24 mouse cellular contexts compared by ENCODE assay signal in the genomic region with DNA sequence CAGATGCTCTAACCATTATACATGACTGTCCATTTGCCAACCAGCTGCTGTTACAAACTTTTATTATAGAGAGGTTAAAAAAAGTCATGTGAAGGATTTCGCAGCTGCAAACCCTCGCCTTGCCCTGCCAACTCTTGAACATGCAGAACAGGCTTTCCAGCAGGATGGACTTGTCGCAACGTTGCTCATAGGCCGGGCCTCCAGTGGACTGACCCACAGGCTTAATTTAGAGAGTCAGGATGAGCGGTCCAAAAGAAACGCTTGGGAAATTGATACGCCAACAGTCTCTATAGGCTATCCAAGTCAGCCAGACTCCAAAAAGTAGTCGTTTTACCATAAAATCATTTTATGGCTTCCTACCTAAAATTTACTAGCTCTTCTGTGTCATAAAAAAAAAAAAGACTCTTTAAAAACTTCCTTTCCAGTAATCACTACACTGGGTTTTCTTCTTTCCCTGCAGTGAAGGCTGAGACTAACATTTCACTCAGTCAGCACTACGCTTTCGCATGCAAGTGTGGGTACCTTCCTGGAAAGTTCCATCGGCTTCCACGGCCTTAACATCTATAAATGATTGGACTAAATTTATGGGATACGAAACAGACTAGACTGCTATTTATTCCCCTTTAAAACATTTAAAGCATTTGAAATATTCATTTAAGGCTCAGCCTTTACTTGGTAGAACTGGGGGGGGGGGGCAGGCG. TPM values are rescaled to one million over a fixed set of nuclear protein-coding genes. Genes with fewer than 3 reads are reported as not detected.
DNase-seq lines count a peak whose midpoint lies in the region; ATAC-seq and TF ChIP-seq lines count a peak whose summit lies in the region.
"Had no signal": no experiment of that assay in that cellular context is flagged by ENCODE, and none has a peak within 500 bp of the region (broad histone marks: within the 10 kb centered on the region; RNA-seq: fewer than 3 reads in every experiment).

No protein-coding gene starts in this region.

- TF ChIP-seq CTCF in kidney, postnatal 0 days (IDR thresholded peaks at IDR 0.05; ENCODE audit: low read depth): no peak

- DNase-seq in kidney, postnatal 0 days (ENCODE audit: low spot score): peak; percentile 24
- no peak for DNase-seq in kidney, postnatal 25 days
- DNase-seq in limb, embryonic 10.5 days (ENCODE audit: low spot score): no peak
- no peak for DNase-seq in limb, embryonic 14.5 days (ENCODE audit: low spot score)
- no peak for DNase-seq in cerebellum, adult 9-11 months
- DNase-seq: adrenal gland, adult 2 months; adrenal gland, postnatal 14 days; cerebellum, adult 11 months; cerebellum, adult 2 months; cerebellum, postnatal 10 days; cerebellum, postnatal 36 days; embryo, embryonic 11 days; gastrocnemius, postnatal 14 days; heart, adult 2 months had no signal

- no peak overlapping the region for H3K4me3 ChIP-seq in kidney, postnatal 0 days (replicated peaks; ENCODE audit: low read depth, low read length)
- no peak overlapping the region for H3K4me3 ChIP-seq in limb, embryonic 12.5 days (replicated peaks)
- H3K4me3 ChIP-seq in limb, embryonic 10.5 days: no peak overlapping the region
- no peak overlapping the region for H3K4me3 ChIP-seq in limb, embryonic 14.5 days (replicated peaks; ENCODE audit: low read length)
- H3K4me3 ChIP-seq: embryonic facial prominence, embryonic 10.5 days; embryonic facial prominence, embryonic 13.5 days; forebrain, embryonic 10.5 days; forebrain, embryonic 13.5 days; heart, adult 2 months; heart, embryonic 10.5 days; hindbrain, embryonic 12.5 days; hindbrain, embryonic 15.5 days had no signal

- H3K36me3 ChIP-seq in kidney, postnatal 0 days (ENCODE audit: insufficient read depth, low read length): no peaks in the 10 kb centered on the region
- H3K36me3 ChIP-seq in limb, embryonic 12.5 days: no peaks in the 10 kb centered on the region
- H3K36me3 ChIP-seq in limb, embryonic 10.5 days: no peaks in the 10 kb centered on the region
- peaks cover 11% of the 10 kb centered on the region; the same call in 1 of the 2 replicates for H3K36me3 ChIP-seq in limb, embryonic 14.5 days (ENCODE audit: control insufficient read depth, insufficient read depth, low read length)
- H3K36me3 ChIP-seq: embryonic facial prominence, embryonic 10.5 days; heart, embryonic 10.5 days; hindbrain, embryonic 12.5 days; hindbrain, embryonic 15.5 days had no signal

- no peak overlapping the region for H3K9ac ChIP-seq in kidney, postnatal 0 days (ENCODE audit: low read depth, low read length)
- no peak overlapping the region for H3K9ac ChIP-seq in limb, embryonic 12.5 days (replicated peaks)
- no peak overlapping the region for H3K9ac ChIP-seq in limb, embryonic 14.5 days (ENCODE audit: low read depth, low read length, severe bottlenecking)
- H3K9ac ChIP-seq: embryonic facial prominence, embryonic 13.5 days; forebrain, embryonic 13.5 days; hindbrain, embryonic 12.5 days; hindbrain, embryonic 15.5 days had no signal

- no peaks in the 10 kb centered on the region for H3K27me3 ChIP-seq in kidney, postnatal 0 days (ENCODE audit: insufficient read depth, low read length)
- peaks cover 22% of the 10 kb centered on the region for H3K27me3 ChIP-seq in limb, embryonic 12.5 days
- H3K27me3 ChIP-seq in limb, embryonic 10.5 days (ENCODE audit: low read depth, poor library complexity, severe bottlenecking): no peaks in the 10 kb centered on the region
- no peaks in the 10 kb centered on the region for H3K27me3 ChIP-seq in limb, embryonic 14.5 days (ENCODE audit: control insufficient read depth, insufficient read depth, low read length)
- H3K27me3 ChIP-seq: embryonic facial prominence, embryonic 13.5 days; forebrain, embryonic 13.5 days; hindbrain, embryonic 12.5 days; hindbrain, embryonic 15.5 days had no signal

- H3K4me1 ChIP-seq in kidney, postnatal 0 days (replicated peaks; ENCODE audit: insufficient read depth, low read length): no peaks in the 10 kb centered on the region
- peaks cover 17% of the 10 kb centered on the region for H3K4me1 ChIP-seq in limb, embryonic 12.5 days (replicated peaks)
- H3K4me1 ChIP-seq in limb, embryonic 10.5 days: peaks cover 11% of the 10 kb centered on the region
- H3K4me1 ChIP-seq in limb, embryonic 14.5 days (ENCODE audit: control insufficient read depth, insufficient read depth, low read length): peaks cover 14% of the 10 kb centered on the region
- H3K4me1 ChIP-seq: embryonic facial prominence, embryonic 13.5 days; hindbrain, embryonic 12.5 days; hindbrain, embryonic 15.5 days had no signal

- no peak overlapping the region for H3K4me2 ChIP-seq in kidney, postnatal 0 days (ENCODE audit: low read length)
- no peak overlapping the region for H3K4me2 ChIP-seq in limb, embryonic 12.5 days
- H3K4me2 ChIP-seq in limb, embryonic 14.5 days (replicated peaks; ENCODE audit: low read depth, low read length, severe bottlenecking): no peak overlapping the region
- H3K4me2 ChIP-seq: embryonic facial prominence, embryonic 13.5 days; forebrain, embryonic 13.5 days; hindbrain, embryonic 12.5 days; hindbrain, embryonic 15.5 days had no signal

- H3K9me3 ChIP-seq in kidney, postnatal 0 days (replicated peaks; ENCODE audit: low read length): no peaks in the 10 kb centered on the region
- H3K9me3 ChIP-seq in limb, embryonic 12.5 days: no peaks in the 10 kb centered on the region
- H3K9me3 ChIP-seq in limb, embryonic 10.5 days (replicated peaks): no peaks in the 10 kb centered on the region
- H3K9me3 ChIP-seq in limb, embryonic 14.5 days (ENCODE audit: control insufficient read depth, low read length): no peaks in the 10 kb centered on the region
- H3K9me3 ChIP-seq: embryonic facial prominence, embryonic 10.5 days; embryonic facial prominence, embryonic 13.5 days; forebrain, embryonic 10.5 days; forebrain, embryonic 13.5 days; heart, embryonic 10.5 days; hindbrain, embryonic 12.5 days; hindbrain, embryonic 15.5 days had no signal

- WGBS in kidney, postnatal 0 days: 69% methylated on average over 15 of the region's 15 CpGs
- WGBS in limb, embryonic 12.5 days: 54% methylated on average over 15 of the region's 15 CpGs
- 90% methylated on average over 15 of the region's 15 CpGs for WGBS in limb, embryonic 10.5 days
- WGBS in limb, embryonic 14.5 days: 33% methylated on average over 15 of the region's 15 CpGs

- H3K27ac ChIP-seq in kidney, postnatal 0 days: no peak overlapping the region
- no peak overlapping the region for H3K27ac ChIP-seq in limb, embryonic 12.5 days
- H3K27ac ChIP-seq in limb, embryonic 10.5 days: no peak overlapping the region
- no peak overlapping the region for H3K27ac ChIP-seq in limb, embryonic 14.5 days (replicated peaks; ENCODE audit: low read depth, low read length)
- H3K27ac ChIP-seq: embryonic facial prominence, embryonic 10.5 days; embryonic facial prominence, embryonic 13.5 days; forebrain, embryonic 10.5 days; forebrain, embryonic 13.5 days; heart, adult 2 months; heart, embryonic 10.5 days; hindbrain, embryonic 12.5 days; hindbrain, embryonic 15.5 days had no signal

- no peak for TF ChIP-seq POLR2A in limb, embryonic 14.5 days (IDR thresholded peaks at IDR 0.05; ENCODE audit: borderline replicate concordance, extremely low read depth, insufficient read depth, insufficient read length)

- ATAC-seq in kidney, postnatal 0 days (replicated peaks; ENCODE audit: low FRiP score, low read depth): no peak
- 0 out of 2 replicates have a peak, but pooled peaks have one; percentile 58 for ATAC-seq in limb, embryonic 12.5 days (ENCODE audit: insufficient number of reproducible peaks, insufficient read depth, low FRiP score, low TSS enrichment, low read depth)
- peak; percentile 60; the same call in 1 of the 2 replicates for ATAC-seq in limb, embryonic 14.5 days (ENCODE audit: low FRiP score, low read depth)
- ATAC-seq: CD4-positive, CD25-positive, alpha-beta regulatory T cell, adult 4 months; forebrain, embryonic 13.5 days; forebrain, embryonic 16.5 days had no signal

RNA-seq across cellular contexts. Expression of gene Hmgn3, which starts 29.6 kb away (rescaled TPM):
- 145 and 160 TPM in 2 replicates for polyA plus RNA-seq in kidney, postnatal 0 days (2015; fragmentation: Nextera tagmentation; extraction: Ambion mirVana)
- polyA plus RNA-seq in limb, embryonic 12.5 days (2016; fragmentation: Nextera tagmentation; extraction: Ambion mirVana): 143 and 150 TPM in 2 replicates
- 83.1 and 116 TPM in 2 replicates for polyA plus RNA-seq in limb, embryonic 10.5 days (2016; fragmentation: Nextera tagmentation; extraction: Ambion mirVana)
- polyA plus RNA-seq in limb, embryonic 14.5 days (2012; rRNA removed): 123 and 163 TPM in 2 replicates
- polyA plus RNA-seq in limb, embryonic 14.5 days (2014; fragmentation: Nextera tagmentation; extraction: Ambion mirVana): 197 and 204 TPM in 2 replicates
